Mouse (Mus musculus): Measurements from ENCODE around the gene Olfr49. TPM values are rescaled to one million over a fixed set of nuclear protein-coding genes. Genes with fewer than 3 reads are reported as not detected.

Olfr49 gene
- polyA plus RNA-seq, 1 experiment from 2014 or later = 0.14 TPM

- Histone ChIP-seq H3K4me3 (replicated peaks) (no peak overlapping the region), H3K9me3 (replicated peaks) (no peaks in the 10 kb centered on the region), H3K36me3 (no peaks in the 10 kb centered on the region), H3K9ac (no peak overlapping the region), H3K4me1 (no peaks in the 10 kb centered on the region), H3K4me2 (no peak overlapping the region), H3K27ac (no peak overlapping the region), H3K27me3 (no peaks in the 10 kb centered on the region)
- ATAC-seq (replicated peaks; ENCODE audit: low FRiP score) = no peak
- 84% methylated on average over 2 of the region's 2 CpGs for WGBS
These were observed 8.3 kb downstream of the Olfr49 start for GRCm38 (mm10) chr14:54276446-54276845.

- H3K4me2 ChIP-seq = no peak overlapping the region
- peaks cover 19% of the 10 kb centered on the region for H3K36me3 ChIP-seq
- 88% methylated on average over 3 of the region's 3 CpGs for WGBS
- no peaks in the 10 kb centered on the region for H3K27me3 ChIP-seq
- H3K4me1 ChIP-seq = no peaks in the 10 kb centered on the region
- H3K27ac ChIP-seq = no peak overlapping the region
- no peak overlapping the region for H3K9ac ChIP-seq
- no peaks in the 10 kb centered on the region for H3K9me3 ChIP-seq (replicated peaks)
- no peak for ATAC-seq (replicated peaks; ENCODE audit: low FRiP score)
- H3K4me3 ChIP-seq (replicated peaks) = no peak overlapping the region
These were observed 12.0 kb downstream of the Olfr49 start for GRCm38 (mm10) chr14:54272696-54273095.

GRCm38 (mm10) chr14:54271976-54272606 is 12.6 kb downstream of the Olfr49 start:
- 66% methylated on average over 3 of the region's 3 CpGs for WGBS
- no peaks in the 10 kb centered on the region for H3K4me1 ChIP-seq
- H3K4me2 ChIP-seq = no peak overlapping the region
- H3K27ac ChIP-seq = no peak overlapping the region
- no peaks in the 10 kb centered on the region for H3K27me3 ChIP-seq
- no peak overlapping the region for H3K9ac ChIP-seq
- H3K9me3 ChIP-seq (replicated peaks) = no peaks in the 10 kb centered on the region
- no peak for ATAC-seq (replicated peaks; ENCODE audit: low FRiP score)
- peaks cover 25% of the 10 kb centered on the region for H3K36me3 ChIP-seq
- no peak overlapping the region for H3K4me3 ChIP-seq (replicated peaks)

GRCm38 (mm10) chr14:54270413-54270812 is 14.3 kb downstream of the Olfr49 start:
- Histone ChIP-seq H3K4me3 (replicated peaks) (no peak overlapping the region), H3K36me3 (peaks cover 36% of the 10 kb centered on the region), H3K4me2 (no peak overlapping the region), H3K9ac (no peak overlapping the region), H3K4me1 (no peaks in the 10 kb centered on the region), H3K9me3 (replicated peaks) (no peaks in the 10 kb centered on the region), H3K27ac (no peak overlapping the region), H3K27me3 (no peaks in the 10 kb centered on the region)
- ATAC-seq (replicated peaks; ENCODE audit: low FRiP score) = no peak
- WGBS = 83% methylated on average over 3 of the region's 3 CpGs

- Histone ChIP-seq H3K27me3 (no peaks in the 10 kb centered on the region), H3K9ac (no peak overlapping the region), H3K36me3 (peaks cover 43% of the 10 kb centered on the region), H3K4me3 (replicated peaks) (no peak overlapping the region), H3K9me3 (replicated peaks) (no peaks in the 10 kb centered on the region), H3K4me1 (no peaks in the 10 kb centered on the region), H3K4me2 (no peak overlapping the region), H3K27ac (no peak overlapping the region)
- 94% methylated on average over 3 of the region's 3 CpGs for WGBS
- no peak for ATAC-seq (replicated peaks; ENCODE audit: low FRiP score)
These were observed 15.2 kb downstream of the Olfr49 start for GRCm38 (mm10) chr14:54269566-54269965.

GRCm38 (mm10) chr14:54267966-54268365 is 16.8 kb downstream of the Olfr49 start:
- no peak for ATAC-seq (replicated peaks; ENCODE audit: low FRiP score)
- Histone ChIP-seq H3K36me3 (peaks cover 58% of the 10 kb centered on the region), H3K4me2 (no peak overlapping the region), H3K27ac (no peak overlapping the region), H3K4me3 (replicated peaks) (no peak overlapping the region), H3K9ac (no peak overlapping the region), H3K4me1 (no peaks in the 10 kb centered on the region), H3K9me3 (replicated peaks) (no peaks in the 10 kb centered on the region), H3K27me3 (no peaks in the 10 kb centered on the region)
- 92% methylated on average over 10 of the region's 10 CpGs for WGBS

GRCm38 (mm10) chr14:54265951-54266350 is 18.8 kb downstream of the Olfr49 start:
- no peaks in the 10 kb centered on the region for H3K4me1 ChIP-seq
- ATAC-seq (replicated peaks; ENCODE audit: low FRiP score) = no peak
- WGBS = 86% methylated on average over 6 of the region's 6 CpGs
- H3K27ac ChIP-seq = no peak overlapping the region
- no peak overlapping the region for H3K4me2 ChIP-seq
- no peaks in the 10 kb centered on the region for H3K9me3 ChIP-seq (replicated peaks)
- H3K4me3 ChIP-seq (replicated peaks) = no peak overlapping the region
- no peak overlapping the region for H3K9ac ChIP-seq
- H3K27me3 ChIP-seq = no peaks in the 10 kb centered on the region
- peaks cover 70% of the 10 kb centered on the region for H3K36me3 ChIP-seq

GRCm38 (mm10) chr14:54265093-54265492 is 19.6 kb downstream of the Olfr49 start:
- H3K9me3 ChIP-seq (replicated peaks) = no peaks in the 10 kb centered on the region
- H3K27ac ChIP-seq = no peak overlapping the region
- no peak overlapping the region for H3K4me2 ChIP-seq
- H3K4me1 ChIP-seq = peaks cover 4% of the 10 kb centered on the region
- H3K27me3 ChIP-seq = no peaks in the 10 kb centered on the region
- no peak for ATAC-seq (replicated peaks; ENCODE audit: low FRiP score)
- no peak overlapping the region for H3K9ac ChIP-seq
- no peak overlapping the region for H3K4me3 ChIP-seq (replicated peaks)
- H3K36me3 ChIP-seq = peaks cover 70% of the 10 kb centered on the region
- WGBS = 64% methylated on average over 10 of the region's 10 CpGs

- no peak for ATAC-seq (replicated peaks; ENCODE audit: low FRiP score)
- 80% methylated on average over 7 of the region's 7 CpGs for WGBS
- Histone ChIP-seq H3K4me3 (replicated peaks) (no peak overlapping the region), H3K9ac (no peak overlapping the region), H3K27ac (no peak overlapping the region), H3K36me3 (peaks cover 63% of the 10 kb centered on the region), H3K4me1 (peaks cover 12% of the 10 kb centered on the region), H3K27me3 (no peaks in the 10 kb centered on the region), H3K9me3 (replicated peaks) (no peaks in the 10 kb centered on the region), H3K4me2 (no peak overlapping the region)
These were observed 20.5 kb downstream of the Olfr49 start for GRCm38 (mm10) chr14:54264231-54264630.

- Histone ChIP-seq H3K36me3 (peaks cover 54% of the 10 kb centered on the region), H3K27me3 (no peaks in the 10 kb centered on the region), H3K9ac (no peak overlapping the region), H3K9me3 (replicated peaks) (no peaks in the 10 kb centered on the region), H3K4me2 (no peak overlapping the region), H3K4me1 (peaks cover 20% of the 10 kb centered on the region), H3K27ac (no peak overlapping the region), H3K4me3 (replicated peaks) (no peak overlapping the region)
- ATAC-seq (replicated peaks; ENCODE audit: low FRiP score) = no peak
- WGBS = 95% methylated on average over 6 of the region's 6 CpGs
These were observed 21.6 kb downstream of the Olfr49 start for GRCm38 (mm10) chr14:54263099-54263498.

GRCm38 (mm10) chr14:54262622-54263021 is 22.1 kb downstream of the Olfr49 start:
- Histone ChIP-seq H3K4me3 (replicated peaks) (no peak overlapping the region), H3K4me2 (no peak overlapping the region), H3K36me3 (peaks cover 50% of the 10 kb centered on the region), H3K4me1 (peaks cover 20% of the 10 kb centered on the region), H3K27me3 (no peaks in the 10 kb centered on the region), H3K9me3 (replicated peaks) (no peaks in the 10 kb centered on the region), H3K27ac (no peak overlapping the region), H3K9ac (no peak overlapping the region)
- no peak for ATAC-seq (replicated peaks; ENCODE audit: low FRiP score)
- 92% methylated on average over 8 of the region's 8 CpGs for WGBS

GRCm38 (mm10) chr14:54261386-54261785 is 23.4 kb downstream of the Olfr49 start:
- Histone ChIP-seq H3K36me3 (peaks cover 37% of the 10 kb centered on the region), H3K27me3 (no peaks in the 10 kb centered on the region), H3K27ac (no peak overlapping the region), H3K9ac (no peak overlapping the region), H3K9me3 (replicated peaks) (no peaks in the 10 kb centered on the region), H3K4me1 (peaks cover 20% of the 10 kb centered on the region), H3K4me3 (replicated peaks) (no peak overlapping the region), H3K4me2 (no peak overlapping the region)
- no peak for ATAC-seq (replicated peaks; ENCODE audit: low FRiP score)
- 94% methylated on average over 2 of the region's 2 CpGs for WGBS

GRCm38 (mm10) chr14:54260196-54260595 is 24.5 kb downstream of the Olfr49 start:
- peak overlapping the region; percentile 61; the same call in 1 of the 2 replicates for H3K9ac ChIP-seq

More at GRCm38 (mm10) chr14:54260196-54260595, 24.5 kb downstream of the Olfr49 start:
- Histone ChIP-seq H3K27me3 (no peaks in the 10 kb centered on the region), H3K27ac (no peak overlapping the region), H3K4me3 (replicated peaks) (peak overlapping the region; percentile 61), H3K4me1 (peaks cover 20% of the 10 kb centered on the region), H3K36me3 (peaks cover 32% of the 10 kb centered on the region), H3K4me2 (peak overlapping the region; percentile 75), H3K9me3 (replicated peaks) (no peaks in the 10 kb centered on the region)
- ATAC-seq (replicated peaks; ENCODE audit: low FRiP score) = no peak
- 57% methylated on average over 2 of the region's 2 CpGs for WGBS

Measured in kidney, embryonic 15.5 days (tissue).